Mouse (Mus musculus) Muller cell, postnatal 12 days (primary cell): ENCODE measurements around the gene Siah1a.

Source experiments
- DNase-seq: peaks from one replicate; pipeline ENCODE4 v3.0.0-alpha.2; 2015; ENCODE audit errors: inconsistent ontology term

Siah1a gene

DNA sequence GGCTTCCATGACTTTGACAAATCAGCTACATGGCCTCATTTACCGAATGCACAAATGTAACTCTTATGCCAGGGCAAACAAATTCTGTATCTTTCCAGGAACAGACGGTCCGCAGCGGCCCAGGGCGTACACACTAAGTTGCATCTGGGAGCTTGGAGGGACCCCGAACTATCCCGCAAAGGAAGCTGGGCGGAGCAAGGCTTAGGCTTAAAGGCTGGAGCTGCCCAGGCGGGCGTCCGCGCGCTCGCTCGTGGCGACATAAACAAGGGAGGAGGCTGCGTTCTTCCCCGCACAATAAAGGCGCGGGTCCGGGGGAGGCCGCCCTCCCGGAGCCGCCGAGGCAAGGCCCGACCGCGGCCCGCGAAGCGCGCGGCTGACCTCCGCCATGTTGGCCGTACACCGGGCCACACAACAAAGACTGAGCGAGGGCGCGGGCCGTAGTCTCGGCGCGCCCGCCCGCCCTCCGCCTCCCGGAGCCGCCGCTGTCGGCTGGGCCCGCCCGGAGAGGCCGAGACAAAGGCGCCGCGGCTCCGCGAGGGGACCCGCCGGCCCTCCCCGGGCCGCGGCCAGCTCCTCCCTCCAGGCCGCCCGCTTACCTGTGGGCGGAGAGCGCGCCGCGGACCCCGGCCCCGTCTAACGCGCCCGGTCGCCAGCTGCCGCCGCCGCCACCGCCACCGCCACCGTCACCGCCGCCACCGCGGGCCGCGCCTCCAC lies at the start of gene Siah1a, which contains the start of gene Gm10638:
TSS of gene Siah1a (minus strand) at position 714 of the 714 bp plus-strand sequence.
TSS of gene Gm10638 (plus strand) at position 479 of the 714 bp plus-strand sequence.
- DNase-seq = peak; percentile 76

DNA sequence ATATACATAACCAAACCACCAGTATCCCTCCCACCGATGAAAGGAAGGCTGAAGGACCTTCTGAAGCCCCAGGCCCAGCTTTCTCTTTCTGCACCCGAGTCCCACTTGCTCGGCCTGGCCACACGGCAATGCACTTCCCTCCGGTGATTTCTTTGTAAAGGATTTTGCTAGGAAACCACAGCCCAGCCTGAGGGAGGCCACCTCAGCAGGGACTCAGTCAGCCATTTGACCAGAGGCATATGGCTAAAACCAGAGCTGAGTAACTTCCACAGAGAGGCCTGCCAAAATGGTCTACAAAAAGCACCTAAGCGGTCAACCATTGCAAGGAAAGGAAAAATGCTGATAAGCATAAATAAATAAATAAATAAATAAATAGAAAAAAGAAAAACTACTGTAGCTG lies 49.0 kb upstream of the Siah1a start:
- DNase-seq = no peak

DNA sequence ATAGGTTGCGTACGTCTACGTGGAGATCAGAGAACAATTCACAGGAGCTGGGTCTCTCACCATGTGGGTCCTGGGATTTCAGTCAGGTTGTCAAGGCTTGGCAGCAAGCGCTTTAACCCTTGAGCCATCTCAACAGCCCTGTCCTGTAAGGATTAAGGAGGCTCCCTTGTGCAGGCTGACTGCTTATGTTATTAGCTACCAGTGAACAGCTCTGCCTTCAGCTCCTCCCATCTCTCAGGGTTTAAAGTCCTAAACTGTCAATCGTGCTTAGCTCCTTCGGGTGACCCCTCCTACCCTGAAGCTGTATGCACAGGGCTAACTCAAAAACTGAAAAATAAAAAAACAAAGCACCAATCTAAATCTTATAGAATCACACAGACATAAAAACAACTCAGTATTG lies 45.8 kb upstream of the Siah1a start:
- no peak for DNase-seq

DNA sequence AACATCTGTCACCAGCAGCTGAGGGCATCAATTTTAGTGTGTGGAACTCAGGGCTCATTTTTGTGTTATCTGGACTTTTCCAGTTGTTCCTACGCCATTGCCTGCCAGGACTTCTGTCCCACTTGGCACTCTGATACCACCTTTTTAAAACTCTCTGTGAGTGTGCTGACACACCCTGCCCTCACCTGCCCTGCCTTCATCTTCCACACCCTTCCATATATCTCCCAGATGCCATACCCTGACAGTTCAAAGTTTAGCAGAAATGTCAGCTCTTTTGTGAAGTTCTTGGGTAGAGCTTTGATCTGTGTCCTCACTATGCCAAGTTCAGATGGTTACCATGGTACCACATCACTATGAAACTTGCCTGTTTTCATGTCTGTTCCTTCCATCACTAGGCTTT lies 43.8 kb upstream of the Siah1a start:
- DNase-seq = no peak

DNA sequence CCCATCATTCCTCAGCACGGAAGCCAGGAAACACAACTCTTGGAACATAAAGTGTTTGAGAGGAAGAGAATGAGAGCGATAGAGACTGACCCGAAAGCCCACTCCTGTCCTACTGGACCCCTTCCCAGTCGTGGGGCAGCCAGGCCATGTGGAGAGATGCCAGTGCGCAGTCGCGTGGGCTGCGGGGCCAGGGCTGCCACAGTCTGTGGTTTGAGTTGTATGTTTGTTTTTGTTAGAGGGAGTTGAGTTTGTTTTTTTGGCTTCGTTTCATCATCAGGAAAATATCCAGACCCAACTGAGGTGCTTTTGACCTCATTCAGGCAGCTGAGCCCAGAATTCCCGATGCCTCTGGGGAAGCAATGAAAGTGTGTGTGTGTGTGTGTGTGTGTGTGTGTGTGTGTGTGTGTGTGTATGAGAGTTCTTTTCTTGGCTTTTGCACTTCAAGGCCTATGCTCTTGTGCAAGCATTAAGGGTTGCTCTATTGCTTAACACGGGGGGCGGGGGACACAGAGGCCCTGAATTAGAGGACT lies 42.2 kb upstream of the Siah1a start:
- DNase-seq = peak; percentile 47

DNA sequence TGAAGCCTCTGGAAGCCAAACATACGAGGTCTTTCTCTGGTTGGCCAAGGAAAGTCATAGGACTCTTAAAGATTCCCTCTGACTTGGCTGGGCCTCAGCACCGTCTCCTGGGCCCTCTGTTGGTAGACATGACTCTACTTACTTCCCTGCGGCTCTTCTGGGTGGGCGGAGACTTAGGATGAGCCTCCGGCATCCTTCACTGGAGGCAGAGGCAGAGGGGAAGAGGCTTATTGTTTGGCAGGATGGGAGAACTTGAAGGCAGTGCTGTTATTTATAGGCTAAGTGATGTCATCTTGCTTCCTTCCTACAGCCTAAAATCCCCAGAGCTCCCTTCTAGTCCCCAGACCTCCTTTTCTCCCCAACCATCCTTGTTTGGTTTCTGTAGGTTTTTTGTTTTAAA lies 40.8 kb upstream of the Siah1a start:
- DNase-seq = no peak

DNA sequence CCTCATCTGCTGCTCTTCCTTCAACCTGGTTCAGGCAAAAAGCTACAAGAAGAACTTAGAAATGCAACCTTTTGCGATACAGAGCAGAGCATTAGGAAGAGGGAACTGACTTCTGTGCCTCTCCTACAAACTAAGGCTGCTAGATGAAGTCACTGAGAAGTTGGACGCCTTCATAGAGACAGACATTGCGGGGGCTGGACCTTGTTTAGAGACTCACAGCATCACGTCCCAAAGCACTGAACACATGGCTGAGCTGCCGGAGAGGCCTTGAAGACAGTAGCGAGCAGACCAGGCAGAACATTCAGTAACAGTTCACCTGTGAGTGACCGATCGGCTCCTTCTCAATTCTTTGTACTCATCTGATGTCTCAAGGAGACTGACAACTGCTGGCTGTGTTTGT lies 35.4 kb upstream of the Siah1a start:
- no peak for DNase-seq

DNA sequence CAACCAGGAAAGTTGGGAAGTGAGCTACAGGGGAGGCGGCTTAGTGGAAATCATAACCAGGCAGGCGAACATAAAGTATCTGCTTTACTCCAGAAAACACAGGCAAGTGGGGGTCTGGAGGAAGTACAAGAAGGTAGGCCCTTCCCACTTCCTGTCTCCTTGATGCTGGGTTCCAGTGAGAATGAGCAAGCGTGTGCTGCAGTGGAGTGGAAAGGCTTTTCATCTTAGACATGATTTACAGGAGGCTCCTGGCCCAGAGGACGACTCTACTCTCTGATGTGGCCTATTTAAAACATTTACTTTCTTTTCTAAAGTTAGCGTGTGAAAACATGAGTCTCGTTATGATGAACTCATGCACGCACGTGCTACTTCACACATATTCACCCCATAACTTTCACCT lies 33.5 kb upstream of the Siah1a start:
- DNase-seq = no peak

DNA sequence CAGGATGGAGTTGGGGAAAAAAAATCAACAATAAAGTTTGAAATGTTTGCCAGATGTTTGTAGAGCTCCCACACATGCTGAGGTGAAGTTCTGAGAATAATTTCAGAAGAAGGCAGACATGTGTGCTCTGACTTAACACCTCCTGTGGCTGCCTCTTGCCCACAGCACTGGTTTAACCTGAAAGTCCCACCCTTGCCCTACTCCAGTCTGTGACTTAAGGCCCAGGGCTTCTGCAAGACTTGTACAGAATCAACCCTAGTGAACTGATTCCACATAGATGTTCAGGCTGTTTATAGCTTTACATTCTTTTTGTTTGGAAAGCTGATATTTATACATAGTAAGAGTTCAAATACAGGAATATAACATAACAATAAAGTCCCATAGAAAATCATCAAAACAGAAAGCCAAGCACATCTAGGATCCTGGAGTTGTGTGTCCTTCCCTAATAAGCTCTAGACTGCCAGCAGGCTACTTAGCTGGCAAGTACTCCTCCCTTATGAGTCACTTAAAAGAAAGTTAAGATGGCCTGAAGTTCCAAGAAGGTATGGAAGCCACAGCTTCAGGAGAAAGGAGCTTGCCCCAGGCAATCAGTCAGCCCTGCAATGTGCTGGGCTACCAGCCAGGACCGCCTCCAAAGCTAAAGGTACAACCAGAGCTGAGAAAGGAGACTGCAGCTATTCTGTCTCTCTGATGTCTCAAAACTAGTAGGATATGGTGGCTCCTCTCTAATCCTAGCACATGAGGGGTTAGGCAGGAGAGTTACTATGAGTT lies 24.4 kb upstream of the Siah1a start:
- peak; percentile 36 for DNase-seq

DNA sequence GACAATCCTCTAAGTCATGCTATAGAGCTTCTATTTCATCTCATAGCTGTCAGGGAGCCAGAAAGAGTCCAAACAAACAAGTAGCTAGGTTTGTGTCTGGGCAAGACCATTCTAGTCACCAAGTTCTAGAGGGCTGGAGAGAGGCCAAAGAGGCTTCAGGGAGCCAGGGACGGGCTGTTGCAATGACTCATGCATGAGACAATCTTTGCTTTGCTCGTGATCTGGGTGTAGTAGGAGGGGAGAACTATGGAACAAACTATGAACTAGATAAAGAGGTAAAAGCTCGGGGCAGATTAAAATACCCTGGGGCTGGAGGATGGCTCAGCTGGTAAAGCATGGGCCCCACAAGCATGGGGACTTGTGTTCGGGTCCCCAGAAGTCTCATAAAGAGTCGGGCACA lies 22.8 kb upstream of the Siah1a start:
- peak; percentile 85 for DNase-seq

DNA sequence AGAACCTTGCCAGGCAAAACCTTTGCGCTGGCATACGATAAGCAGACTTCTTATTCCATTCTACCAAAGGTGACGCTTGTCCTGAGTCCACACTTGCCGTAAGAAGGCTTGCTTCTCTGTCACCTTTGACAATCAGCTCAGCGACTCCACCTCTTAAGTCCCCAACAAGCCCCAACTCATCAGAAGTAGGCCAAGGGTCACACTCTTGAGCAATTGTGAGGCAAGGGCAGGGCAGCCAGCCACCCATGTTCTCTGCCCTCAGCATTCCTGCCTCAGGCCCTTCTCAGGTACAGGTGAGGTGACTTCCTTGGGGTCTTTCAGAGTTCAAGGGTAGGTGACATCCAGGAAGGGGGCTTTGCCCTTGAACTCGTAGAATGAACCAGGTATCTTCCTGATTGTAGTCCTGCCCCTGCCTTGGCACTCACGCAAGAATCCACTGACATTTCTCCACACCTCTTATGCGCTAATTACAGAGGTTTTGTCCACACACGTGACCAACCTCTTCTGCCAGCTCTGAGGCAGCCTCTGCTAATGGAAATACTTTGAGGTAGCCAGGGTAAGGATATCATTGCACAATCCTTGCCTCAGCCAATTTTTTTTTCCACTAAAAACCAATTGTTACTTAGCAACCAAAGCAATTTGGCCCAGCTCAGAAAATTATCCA lies 20.9 kb upstream of the Siah1a start:
- DNase-seq = no peak

DNA sequence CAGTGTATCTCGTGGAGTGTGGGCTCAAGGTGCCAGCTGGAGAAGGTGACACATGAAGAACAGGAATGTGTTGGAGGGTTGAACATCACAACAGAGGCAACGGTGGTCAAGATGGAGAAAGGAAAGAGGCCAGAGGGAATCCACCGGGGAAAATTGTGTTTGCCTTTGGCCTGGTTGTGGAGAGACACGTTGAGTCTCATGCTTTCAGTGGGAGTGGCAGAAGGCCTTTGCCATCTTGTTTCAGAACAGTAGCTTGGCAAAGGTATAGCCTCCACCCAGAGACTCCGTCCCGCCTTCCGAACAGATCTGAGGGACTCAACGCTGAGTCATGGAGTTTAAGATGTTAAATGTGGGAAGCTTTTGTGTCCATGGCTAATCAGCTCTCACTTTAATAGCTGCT lies 19.9 kb upstream of the Siah1a start:
- DNase-seq = no peak

DNA sequence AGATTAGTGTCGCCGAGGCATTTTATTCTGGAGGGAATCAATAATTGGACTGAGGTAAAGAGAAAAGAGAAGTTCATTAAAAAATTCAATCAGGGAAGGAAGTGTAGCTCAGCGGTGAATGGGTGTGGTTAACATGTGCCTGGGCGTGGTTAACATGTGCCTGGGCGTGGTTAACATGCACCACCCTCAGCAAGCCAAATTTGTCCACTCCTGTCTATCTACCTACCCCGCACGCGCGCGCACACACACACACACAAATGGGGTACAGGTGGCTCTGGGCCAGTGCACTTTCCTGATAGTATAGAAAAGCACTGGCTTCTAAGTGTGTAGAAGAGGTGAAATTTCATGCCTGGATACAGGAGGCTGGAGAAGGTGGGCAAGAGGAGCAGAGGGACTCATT lies 19.4 kb upstream of the Siah1a start:
- DNase-seq = no peak

DNA sequence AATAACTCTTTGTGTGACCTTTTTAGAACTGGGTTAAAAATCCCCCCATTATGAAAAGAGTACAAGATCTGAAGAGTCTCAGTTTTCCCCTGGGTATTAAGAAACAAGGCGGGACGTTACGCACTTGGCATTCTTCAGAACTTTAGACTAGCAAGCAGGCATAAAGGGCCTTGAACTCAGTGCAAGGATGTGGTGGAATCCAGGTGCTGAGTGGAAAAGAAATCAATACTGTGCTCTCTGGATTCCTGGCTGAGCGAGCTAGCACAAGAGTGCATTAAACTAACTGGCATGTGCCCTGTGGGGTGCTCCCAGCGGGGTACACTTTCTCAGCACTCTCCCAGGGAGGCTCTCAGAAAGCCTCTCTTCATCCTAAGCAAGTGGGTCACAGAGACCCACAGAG lies 17.1 kb upstream of the Siah1a start:
- no peak for DNase-seq

DNA sequence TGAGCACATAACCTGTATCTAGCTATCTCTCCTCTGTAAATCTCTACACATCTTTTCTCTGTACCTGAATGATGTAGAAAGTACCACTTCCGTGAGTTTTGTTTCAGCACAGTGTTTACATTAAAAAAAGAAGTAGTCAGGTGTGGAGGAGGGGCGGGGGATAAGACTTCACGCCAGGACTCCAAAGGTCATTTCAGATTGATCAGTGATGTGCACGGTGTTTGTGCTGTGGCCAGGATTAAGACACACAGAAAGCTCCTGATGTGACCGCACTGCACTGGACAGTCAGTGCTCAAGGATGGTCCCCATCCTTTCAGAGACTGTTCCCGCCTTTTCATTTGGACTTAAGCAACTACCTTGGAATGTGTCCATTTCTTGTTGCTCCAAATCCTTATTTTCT lies 15.0 kb upstream of the Siah1a start:
- DNase-seq = no peak

DNA sequence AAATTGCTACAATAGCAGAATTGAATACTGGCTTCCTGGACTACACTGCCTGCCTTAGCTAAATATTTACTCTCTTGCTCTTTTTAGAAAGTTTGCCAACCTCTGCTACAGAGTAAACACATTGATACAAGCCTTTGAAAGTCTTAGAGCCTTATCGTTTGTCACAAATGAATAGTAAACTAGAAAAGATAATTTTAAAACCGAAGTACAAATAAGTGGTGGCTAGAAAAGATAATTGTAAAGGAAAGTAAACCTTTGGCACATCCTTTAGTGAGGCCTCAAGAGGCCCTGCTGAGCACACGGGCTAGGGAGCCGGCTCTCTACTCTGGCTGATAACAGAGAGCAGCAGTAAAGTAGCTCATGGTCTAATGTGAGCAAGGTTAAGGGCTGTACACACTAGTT lies 13.4 kb upstream of the Siah1a start:
- DNase-seq = no peak

DNA sequence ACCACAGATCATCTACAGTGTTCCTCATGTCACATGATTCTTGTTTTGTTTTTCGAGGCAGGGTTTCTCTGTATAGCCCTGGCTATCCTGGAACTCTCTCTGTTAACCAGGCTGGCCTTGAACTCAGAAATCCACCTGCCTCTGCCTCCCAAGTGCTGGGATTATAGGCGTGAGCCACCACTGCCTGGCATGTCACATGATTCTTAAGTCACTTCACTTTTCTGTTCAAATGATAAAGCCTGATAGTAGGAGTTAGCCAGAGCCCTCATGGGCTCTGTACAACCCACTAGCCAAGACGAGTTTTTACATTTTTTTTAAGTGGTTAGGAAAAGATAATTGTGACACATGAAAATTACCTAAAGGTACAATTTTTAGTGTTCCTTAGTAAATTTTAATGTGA lies 12.9 kb upstream of the Siah1a start:
- no peak for DNase-seq

DNA sequence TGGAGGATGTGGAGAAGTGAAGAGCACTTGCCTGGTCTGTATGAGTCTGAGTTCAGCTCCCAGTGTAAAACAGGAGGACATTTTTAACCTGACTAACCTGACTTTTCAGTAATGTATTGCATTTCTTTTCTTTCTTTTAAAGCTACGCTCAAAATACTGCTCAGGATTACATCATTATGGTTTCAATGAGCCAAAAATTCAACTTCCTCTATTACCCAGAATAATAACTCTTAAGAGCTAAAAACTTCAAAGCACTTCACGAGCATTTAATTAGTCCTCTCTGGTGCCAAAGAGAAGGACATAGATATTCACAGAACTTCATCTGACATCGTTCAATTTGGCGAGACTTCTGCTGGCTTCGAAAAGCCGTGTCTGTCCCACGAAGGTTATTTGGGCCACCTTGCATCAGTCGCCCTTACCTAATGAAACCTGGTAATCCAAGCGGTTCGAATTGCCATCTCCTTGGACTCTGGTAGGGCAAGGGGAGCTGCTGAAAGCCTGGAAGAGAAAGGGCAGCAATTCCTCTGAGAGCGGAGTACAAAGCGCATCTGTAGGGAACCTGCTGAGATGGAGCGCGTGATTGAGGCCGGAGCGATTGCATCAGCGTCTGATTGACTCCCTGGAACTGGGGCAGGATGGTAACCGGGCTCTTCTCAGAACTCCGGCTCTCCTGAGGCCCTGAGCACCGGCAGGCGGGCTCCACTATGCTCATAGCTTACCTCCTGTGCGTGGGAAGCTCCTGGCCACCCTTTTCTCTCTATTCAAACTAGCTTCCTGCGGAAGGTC lies 11.4 kb upstream of the Siah1a start:
- DNase-seq = peak; percentile 59

DNA sequence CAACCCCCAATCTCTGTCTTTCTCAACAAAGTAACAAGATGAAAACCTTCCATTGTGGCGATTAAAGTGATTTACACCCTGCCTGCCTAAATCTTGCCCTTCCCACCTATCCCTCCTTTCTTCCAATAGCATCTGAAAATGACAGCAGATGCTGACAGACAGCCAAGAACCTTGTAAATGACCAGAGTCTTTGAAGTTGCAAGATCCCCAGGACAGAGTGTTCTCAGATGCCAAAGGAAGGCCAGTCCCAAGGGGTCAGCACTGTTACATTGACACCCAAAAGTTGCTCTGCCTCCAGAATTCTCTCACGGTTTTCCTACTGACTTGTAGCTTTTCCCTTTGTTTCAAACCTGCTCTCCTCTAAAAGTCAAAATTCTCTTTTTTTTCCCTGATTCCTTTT lies 4.1 kb upstream of the Siah1a start:
- no peak for DNase-seq

DNA sequence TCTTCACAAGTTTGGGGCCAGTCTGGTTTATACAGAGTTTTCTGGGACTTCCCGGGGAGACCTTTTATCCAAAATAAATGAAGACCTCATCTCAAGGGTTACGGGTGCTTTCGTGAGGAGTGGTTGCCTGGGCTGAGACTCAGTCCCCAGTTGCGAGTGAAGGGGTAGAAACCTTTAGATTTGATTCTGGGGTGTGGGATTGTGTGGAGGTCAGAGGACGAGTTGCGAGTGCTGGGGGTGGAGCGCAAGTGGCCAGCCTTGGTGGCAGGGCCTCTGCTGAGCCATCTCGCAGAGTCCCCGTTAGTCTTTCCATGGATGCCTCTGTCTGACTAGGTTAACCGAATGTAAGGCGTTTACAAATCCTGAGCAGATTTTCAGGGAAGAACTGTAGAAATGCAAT lies 777 bp upstream of the Siah1a start:
- no peak for DNase-seq

DNA sequence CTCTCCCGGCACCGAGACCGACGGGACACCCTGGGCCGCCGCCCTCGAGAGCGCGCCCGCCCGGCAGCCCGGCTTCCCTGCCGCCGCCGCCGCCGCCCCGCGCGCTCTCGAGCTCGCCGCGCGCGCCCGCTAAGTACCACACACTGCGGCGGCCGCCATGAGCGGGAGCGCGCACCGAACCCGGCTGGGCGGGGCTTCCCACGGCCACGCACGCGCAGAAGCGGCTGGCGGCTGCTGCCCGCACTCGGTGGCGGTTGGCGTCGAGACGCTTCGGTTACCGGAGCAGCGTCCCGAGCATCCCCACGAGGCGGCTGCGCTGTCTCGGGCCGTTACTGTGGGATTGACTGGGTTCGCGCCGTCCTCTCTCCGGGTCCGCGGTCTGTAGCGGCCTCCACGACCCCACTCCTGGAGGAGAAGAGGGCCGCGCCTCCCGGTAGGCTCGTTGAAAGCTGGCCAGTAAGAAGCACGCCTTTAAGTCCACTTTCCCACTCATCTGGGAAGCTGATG lies 254 bp upstream of the Siah1a start:
- peak; percentile 94 for DNase-seq
